Mouse (Mus musculus): ENCODE data around the gene Fxn.

Fxn gene

GRCm38 (mm10) chr19:24280601-24281228 lies at the start of gene Fxn:
Gene Fxn (minus strand): TSS chr19:24280605.
- in situ Hi-C loops (cut with MboI; ENCODE audit: unreplicated experiment in 2 of 2), result no loop called here

GRCm38 (mm10) chr19:24327921-24328320 lies 47.5 kb upstream of the Fxn start:
- in situ Hi-C loops (cut with MboI; ENCODE audit: unreplicated experiment in 2 of 2), result no loop called here

- in situ Hi-C loops (cut with MboI; ENCODE audit: unreplicated experiment in 2 of 2), result no loop called here
Observed at GRCm38 (mm10) chr19:24326969-24327368, 46.6 kb upstream of the Fxn start.

DNA sequence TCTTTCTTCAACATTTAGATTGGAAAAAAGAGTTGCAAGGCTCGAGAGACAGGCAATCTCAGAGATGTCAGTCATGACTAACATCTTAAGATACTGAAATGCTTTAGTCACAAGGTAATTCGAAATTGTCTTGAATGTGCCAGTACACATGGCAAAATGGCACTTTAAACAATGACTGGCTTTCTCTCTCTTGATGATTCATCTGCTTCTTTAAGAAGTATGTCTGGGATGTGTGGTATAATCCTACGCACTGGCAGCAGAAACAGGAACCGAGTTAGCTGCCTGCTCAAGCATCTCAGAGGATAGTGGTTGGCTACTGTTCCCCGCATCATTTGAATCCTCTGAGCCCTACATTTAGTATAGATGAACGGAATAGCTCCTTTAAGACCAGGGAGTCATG lies 45.3 kb upstream of the Fxn start:
- in situ Hi-C loops (cut with MboI; ENCODE audit: unreplicated experiment in 2 of 2), result no loop called here

DNA sequence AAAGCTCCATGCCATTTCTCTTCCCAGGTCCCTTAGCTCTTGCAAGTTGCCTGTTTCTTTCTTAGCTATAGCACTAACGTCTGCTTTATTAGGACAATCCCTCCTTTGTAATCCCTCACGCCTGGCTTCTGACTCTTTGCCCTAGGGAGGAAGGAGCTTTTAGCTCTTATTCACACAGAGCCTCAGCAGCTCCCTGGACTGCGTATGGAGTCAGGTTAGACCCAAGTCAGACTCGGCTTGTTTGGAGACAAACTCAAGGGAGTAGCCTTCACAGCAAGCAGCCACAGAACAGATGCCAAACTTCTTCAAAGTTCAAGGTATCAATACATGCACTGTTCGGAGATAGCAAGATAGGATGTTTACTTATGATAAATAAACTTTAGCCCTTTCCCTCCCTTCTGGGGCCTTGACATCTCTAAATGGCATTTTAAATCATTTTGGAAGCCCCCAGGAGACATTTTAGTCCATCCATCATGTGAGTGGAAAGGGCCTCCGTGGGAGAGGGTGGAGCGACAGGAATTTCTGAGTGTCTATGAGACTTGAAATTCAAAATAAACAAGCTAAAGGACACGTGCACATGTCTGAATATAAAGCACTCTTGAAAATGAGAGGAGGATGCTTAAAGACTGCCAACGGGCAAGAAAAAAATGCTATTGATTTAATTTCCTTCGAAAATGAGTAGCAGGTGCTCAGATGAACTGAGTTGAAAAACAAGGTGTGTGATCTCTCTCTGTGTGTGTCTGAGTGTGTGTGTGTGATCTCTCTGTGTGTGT lies 43.6 kb upstream of the Fxn start:
- in situ Hi-C loops (cut with MboI; ENCODE audit: unreplicated experiment in 2 of 2), result loop anchor here in 1 of 2 experiments (25.0 kb wide), 1 partner anchor 1313 kb away; no protein-coding TSS in a partner anchor

DNA sequence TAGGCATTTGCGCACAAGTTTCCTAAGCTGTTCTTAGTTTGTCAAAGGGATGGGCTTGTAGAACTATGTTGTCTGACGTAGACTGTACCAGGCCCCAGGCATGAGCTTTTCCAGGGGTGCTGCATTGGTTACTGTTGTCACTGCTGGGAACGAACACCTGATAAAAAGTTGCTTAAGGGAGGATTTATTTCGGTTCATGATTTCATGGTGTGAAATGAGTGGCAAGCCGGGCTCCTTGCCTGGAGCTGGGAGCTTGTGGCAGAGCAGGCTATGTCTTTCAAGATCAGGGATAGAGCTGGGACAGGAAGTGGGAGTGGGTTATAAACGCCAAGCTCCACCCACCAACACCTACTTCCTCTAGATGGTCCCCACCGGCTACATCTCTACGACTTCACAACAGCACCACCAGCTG lies 41.5 kb upstream of the Fxn start:
- in situ Hi-C loops (cut with MboI; ENCODE audit: unreplicated experiment in 2 of 2), result loop anchor here in 1 of 2 experiments (25.0 kb wide), 1 partner anchor 1315 kb away; no protein-coding TSS in a partner anchor

- in situ Hi-C loops (cut with MboI; ENCODE audit: unreplicated experiment in 2 of 2), result loop anchor here in 1 of 2 experiments (25.0 kb wide), 1 partner anchor 1316 kb away; no protein-coding TSS in a partner anchor
Observed at GRCm38 (mm10) chr19:24321211-24321899, 41.0 kb upstream of the Fxn start.

DNA sequence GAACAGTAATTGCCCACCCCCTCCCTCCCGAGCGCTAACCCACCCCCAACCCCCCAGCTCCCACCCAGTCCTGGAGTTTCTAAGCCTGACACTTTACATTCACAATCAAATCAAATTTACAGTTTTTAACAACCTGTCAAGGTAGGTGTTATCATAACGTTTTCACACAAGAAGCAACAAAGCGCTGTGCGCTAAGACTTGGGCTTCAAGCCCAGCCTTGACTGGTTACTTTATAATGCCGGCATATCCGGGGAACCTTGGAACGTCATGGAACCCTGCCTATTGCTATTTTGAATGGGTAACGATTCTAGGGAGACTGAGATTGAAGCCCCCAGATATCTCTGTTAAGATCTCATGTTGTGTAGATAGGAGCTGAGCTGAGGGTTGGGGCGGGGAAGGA lies 37.8 kb upstream of the Fxn start:
- in situ Hi-C loops (cut with MboI; ENCODE audit: unreplicated experiment in 2 of 2), result loop anchor here in 1 of 2 experiments (25.0 kb wide), 1 partner anchor 1319 kb away; no protein-coding TSS in a partner anchor

DNA sequence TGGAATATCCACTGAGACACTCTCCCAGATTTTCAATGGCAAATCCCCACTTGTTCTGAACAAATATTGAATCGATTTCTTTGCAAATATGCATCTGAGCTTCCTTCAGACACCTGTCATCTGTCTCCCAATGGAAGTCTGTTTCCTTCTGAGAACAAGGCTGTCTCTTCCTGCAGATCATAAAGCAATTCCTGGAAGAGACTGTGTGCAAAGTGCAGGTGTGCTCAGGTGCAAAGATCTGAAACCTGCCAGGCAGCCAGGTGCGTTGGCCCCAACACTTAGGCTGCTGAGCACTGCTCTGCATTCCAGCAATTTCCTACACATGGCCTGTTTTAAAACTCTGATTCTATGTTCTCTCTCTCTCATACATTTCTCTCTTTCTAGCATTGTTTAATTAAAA lies 37.3 kb upstream of the Fxn start:
- in situ Hi-C loops (cut with MboI; ENCODE audit: unreplicated experiment in 2 of 2), result loop anchor here in 1 of 2 experiments (25.0 kb wide), 1 partner anchor 1320 kb away; no protein-coding TSS in a partner anchor

DNA sequence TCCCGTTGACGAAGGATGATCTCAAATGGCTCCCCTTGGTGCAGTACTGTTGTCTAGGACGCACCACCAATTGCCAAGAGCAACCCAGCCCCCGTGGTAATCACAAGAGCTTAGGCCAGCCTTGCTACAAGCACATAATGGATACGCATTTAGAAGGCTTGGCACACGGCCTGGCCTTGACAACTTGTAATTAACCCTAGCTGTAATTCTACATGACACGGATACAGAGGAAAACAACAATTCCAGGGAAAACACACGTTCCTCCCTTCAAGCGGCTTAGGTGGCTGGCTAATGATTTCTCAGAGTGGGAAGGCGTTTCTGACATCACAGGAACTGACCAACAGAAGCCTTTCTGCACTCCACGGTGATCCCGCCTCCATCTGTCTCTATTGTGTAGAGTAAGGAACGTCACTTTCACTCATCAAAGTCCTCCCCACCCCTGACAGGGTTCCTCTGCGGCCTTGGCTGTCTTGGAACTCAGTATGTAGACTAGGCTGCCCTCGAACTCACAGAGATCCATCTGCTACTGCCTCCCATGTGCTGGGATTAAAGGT lies 36.7 kb upstream of the Fxn start:
- in situ Hi-C loops (cut with MboI; ENCODE audit: unreplicated experiment in 2 of 2), result loop anchor here in 1 of 2 experiments (25.0 kb wide), 1 partner anchor 1320 kb away; no protein-coding TSS in a partner anchor

- in situ Hi-C loops (cut with MboI; ENCODE audit: unreplicated experiment in 2 of 2), result loop anchor here in 1 of 2 experiments (25.0 kb wide), 1 partner anchor 1321 kb away; no protein-coding TSS in a partner anchor
Observed at GRCm38 (mm10) chr19:24316060-24316725, 35.8 kb upstream of the Fxn start.

GRCm38 (mm10) chr19:24315234-24315633 lies 34.8 kb upstream of the Fxn start:
- in situ Hi-C loops (cut with MboI; ENCODE audit: unreplicated experiment in 2 of 2), result loop anchor here in 1 of 2 experiments (25.0 kb wide), 1 partner anchor 1322 kb away; no protein-coding TSS in a partner anchor

- in situ Hi-C loops (cut with MboI; ENCODE audit: unreplicated experiment in 2 of 2), result loop anchor here in 1 of 2 experiments (25.0 kb wide), 1 partner anchor 1323 kb away; no protein-coding TSS in a partner anchor
Observed at GRCm38 (mm10) chr19:24314676-24315075, 34.3 kb upstream of the Fxn start.

- in situ Hi-C loops (cut with MboI; ENCODE audit: unreplicated experiment in 2 of 2), result loop anchor here in 1 of 2 experiments (25.0 kb wide), 1 partner anchor 1325 kb away; no protein-coding TSS in a partner anchor
Observed at GRCm38 (mm10) chr19:24312556-24313342, 32.3 kb upstream of the Fxn start.

DNA sequence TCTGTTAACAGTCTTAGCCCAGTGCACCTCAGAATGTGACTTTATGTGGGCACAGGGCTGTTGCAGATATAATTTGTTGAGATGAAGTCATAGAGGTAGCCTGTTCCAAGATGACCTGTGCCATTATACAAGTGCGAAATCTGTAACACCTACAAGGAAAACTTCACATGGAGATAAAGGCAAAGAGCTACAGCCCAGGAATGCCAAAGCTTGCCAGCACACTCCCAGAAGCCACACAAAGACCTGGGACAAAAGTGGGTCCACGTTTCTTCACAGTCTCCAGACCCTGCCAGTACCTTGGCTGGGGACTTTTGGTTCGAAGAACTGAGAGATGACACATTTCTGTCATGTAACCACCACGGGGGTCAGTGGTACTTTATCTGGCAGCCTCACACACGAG lies 31.6 kb upstream of the Fxn start:
- in situ Hi-C loops (cut with MboI; ENCODE audit: unreplicated experiment in 2 of 2), result loop anchor here in 1 of 2 experiments (25.0 kb wide), 1 partner anchor 1325 kb away; no protein-coding TSS in a partner anchor

- in situ Hi-C loops (cut with MboI; ENCODE audit: unreplicated experiment in 2 of 2), result loop anchor here in 1 of 2 experiments (10.0 to 25.0 kb wide), 2 partner anchors 306 to 1329 kb away; no protein-coding TSS in a partner anchor
Observed at GRCm38 (mm10) chr19:24308305-24308705, 27.9 kb upstream of the Fxn start.

DNA sequence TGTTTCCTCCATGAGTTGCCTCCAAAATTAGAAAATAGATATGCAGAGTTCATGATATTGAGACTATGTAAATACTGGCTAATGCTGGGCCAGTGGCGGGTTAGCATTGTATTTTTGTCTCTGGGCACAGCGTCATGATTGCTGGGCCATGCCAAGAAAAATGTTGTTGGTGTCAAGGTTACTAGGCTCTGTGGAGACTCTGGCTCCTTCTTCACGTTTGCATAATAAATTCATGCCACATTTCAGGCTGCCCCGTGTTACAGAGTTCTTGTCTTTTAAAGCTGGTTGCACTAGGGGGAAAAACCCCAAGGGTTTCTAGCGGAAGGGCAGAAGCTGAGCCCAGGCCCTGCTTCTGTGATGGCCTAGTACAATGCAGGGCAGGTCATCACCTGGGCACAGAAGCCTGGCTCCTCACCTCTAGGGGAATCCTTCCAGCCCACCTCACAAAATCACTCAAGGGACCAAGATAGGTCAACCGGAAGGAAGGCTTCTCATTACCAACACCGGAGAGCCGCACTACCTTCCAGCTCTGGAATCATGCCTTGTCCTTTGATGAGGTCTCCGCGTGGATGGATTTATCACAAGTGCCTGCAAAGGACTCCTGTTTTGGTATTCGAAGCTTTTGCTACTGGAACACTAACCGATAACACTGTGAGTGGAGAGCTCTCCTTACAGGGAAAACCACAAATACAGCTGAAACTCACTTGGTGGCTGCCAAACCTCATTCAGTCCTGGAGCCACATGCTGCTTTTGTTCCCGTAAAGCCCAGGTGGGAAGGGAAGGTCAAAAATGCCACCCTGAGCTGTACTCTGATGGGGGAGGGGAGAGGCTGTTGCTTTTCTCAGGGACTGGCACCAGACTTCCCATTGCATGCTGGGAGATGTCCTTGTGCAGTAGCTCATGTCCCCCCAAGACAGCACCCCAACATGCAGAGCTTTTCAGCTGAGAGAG lies 27.1 kb upstream of the Fxn start:
- in situ Hi-C loops (cut with MboI; ENCODE audit: unreplicated experiment in 2 of 2), result loop anchor here in 1 of 2 experiments (10.0 to 25.0 kb wide), 2 partner anchors 307 to 1330 kb away; no protein-coding TSS in a partner anchor
